Mouse (Mus musculus): ENCODE measurements around the gene Notch1.

DNA sequence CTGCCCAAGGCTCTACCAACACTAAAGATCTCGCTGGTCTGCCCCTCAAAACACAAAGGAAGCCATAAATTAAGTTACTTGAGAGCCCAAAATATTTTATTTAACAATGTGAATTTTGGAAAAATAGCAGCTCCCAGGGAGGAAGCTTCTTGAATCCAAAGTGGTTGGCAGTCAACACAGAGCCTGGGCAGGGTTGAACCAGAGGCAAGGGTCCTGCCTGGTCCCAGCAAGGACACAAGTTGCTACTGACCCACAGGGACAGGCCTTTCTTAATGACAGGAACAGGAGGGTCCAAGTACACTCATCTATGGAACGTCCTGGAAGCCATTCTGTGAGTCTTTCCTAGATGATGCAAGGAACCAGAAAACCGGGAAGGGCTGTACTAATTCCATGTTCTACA lies 107.1 kb downstream of the Notch1 start:
- TF ChIP-seq POLR2A (IDR thresholded peaks at IDR 0.05; ENCODE audit: control insufficient read depth, extremely low read depth, insufficient read depth, low read length, poor library complexity) = no peak
- no peak for TF ChIP-seq CTCF (IDR thresholded peaks at IDR 0.05; ENCODE audit: borderline replicate concordance, control insufficient read depth, extremely low read depth, insufficient read depth, low read length, poor library complexity)
